Mouse (Mus musculus): Measurements from ENCODE around the gene Ahcyl1.

DNA sequence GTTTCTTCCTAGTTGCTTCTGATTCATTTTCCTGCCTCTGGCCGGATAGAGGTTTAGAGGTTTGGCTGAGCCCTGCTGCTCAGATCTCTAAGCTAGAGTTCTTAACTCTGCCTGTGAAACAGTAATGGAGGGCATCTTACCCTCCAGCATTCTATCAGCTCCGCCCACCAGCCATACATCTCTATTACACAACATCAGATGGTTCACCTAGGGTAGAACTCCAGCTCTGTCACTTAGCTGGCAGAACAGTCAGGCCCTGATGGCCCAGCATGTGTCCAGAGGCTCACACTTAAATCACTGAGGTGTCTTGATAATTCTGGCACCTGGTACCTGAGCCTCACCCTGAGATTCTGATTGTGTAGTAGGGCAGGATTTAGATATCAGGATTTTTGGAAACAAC lies 43.6 kb upstream of the Ahcyl1 start:
- TF ChIP-seq MYC (IDR thresholded peaks at IDR 0.05; ENCODE audit: low read depth, low read length) (no peak), NELFE (IDR thresholded peaks at IDR 0.05; ENCODE audit: low read depth, low read length) (no peak), NRF1 (IDR thresholded peaks at IDR 0.05; ENCODE audit: low read depth, low read length) (no peak), MAX (IDR thresholded peaks at IDR 0.05; ENCODE audit: low read length) (no peak), CTCF (conservative IDR thresholded peaks at IDR 0.05 in 1 of 2, IDR thresholded peaks at IDR 0.05 in 1 of 2; ENCODE audit: low read depth in 2 of 2, low read length in 2 of 2) (no peak), RCOR1 (conservative IDR thresholded peaks at IDR 0.05; ENCODE audit: low read depth, low read length) (no peak), POLR2A (IDR thresholded peaks at IDR 0.05; ENCODE audit: low read depth, low read length) (no peak), GABPA (IDR thresholded peaks at IDR 0.05; ENCODE audit: insufficient replicate concordance, low read depth, low read length) (no peak), MAFK (IDR thresholded peaks at IDR 0.05; ENCODE audit: insufficient replicate concordance, low read length) (no peak), TCF12 (IDR thresholded peaks at IDR 0.05; ENCODE audit: low read depth, low read length) (no peak), CHD2 (IDR thresholded peaks at IDR 0.05; ENCODE audit: low read length) (no peak), E2F4 (IDR thresholded peaks at IDR 0.05; ENCODE audit: insufficient replicate concordance, low read depth, low read length) (no peak), UBTF (IDR thresholded peaks at IDR 0.05; ENCODE audit: low read depth, low read length) (no peak), SIN3A (IDR thresholded peaks at IDR 0.05; ENCODE audit: low read length) (no peak)
